Mouse (Mus musculus): ENCODE results near the gene Castor2.

Gene Castor2

DNA sequence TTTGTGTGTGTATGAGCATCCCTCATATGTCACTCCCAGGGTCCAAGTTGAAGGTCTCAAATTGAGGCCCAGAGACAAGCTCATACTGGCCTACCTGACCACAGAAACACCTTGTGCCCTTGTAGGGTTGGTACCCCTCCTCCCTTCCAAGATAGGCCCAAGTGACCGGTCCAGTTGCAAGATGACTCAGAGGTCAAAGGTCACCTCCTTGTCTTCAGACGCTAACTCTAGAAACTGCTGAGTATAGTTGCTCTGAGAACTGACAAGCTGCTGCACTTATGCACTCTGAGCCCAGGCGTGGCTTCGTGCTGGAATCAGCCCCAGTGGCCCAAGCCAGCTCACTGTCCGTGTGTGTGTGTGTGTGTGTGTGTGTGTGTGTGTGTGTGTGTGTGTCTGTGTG, 2.4 kb downstream of the Castor2 start:
- intact Hi-C loops (cut with DNase I), result no loop called here

DNA sequence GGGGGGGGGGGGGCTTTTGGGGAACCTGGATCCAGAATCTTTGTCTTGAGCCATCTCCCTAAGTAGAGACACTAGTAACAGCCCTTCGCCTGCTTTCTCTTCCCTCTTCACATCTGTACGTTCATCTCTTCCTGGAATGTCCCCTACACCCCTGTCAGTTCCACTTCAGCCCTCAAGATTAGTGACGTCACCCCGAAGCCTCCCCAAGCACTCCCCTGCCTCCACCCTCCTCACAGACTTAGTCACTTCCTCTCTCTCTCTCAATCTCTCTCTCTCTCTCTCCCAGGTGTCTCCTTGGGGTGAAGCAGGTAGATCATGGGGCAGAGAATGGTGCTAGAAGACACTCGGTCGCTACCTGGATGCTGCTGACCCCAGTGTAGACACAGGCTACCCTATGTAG, 3.2 kb downstream of the Castor2 start:
- intact Hi-C loops (cut with DNase I), result no loop called here

DNA sequence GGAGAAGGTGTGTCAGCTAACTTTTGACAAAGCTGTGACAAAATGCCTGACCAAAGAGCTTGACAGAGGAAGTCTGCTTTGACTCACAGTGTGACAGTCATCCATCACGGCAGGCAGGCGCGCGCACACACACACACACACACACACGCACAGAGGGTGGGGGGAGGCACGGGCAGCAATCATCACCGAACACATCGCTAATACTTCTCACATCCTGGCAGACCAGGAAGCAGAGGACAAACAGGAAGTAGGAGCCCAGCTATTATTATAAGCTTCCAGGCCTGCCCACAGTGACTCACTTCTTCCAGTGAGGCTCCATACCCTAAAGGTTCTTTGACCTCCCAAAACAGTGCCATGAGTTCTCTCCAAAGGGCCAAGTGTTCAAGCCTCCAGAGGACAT, 6.3 kb downstream of the Castor2 start:
- intact Hi-C loops (cut with DNase I), result no loop called here

DNA sequence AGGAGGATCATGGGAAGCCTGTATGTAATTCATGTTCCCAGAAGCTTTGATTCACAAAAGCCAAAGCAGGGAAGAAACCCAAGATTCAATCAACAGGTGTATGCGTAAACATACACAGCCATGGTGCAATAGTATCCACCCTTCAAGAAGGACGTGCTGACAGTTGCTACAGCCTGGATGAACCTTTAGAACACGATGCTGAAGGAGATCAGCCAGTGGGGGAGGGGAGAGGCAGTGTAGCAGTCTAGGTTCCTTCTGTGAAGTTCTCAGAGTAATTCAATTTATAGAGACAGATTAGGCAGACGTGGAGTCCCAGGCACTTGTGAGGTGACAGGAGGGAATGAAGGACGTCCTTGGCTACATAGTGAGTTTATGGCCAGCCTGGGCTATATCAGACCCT, 15.5 kb downstream of the Castor2 start:
- intact Hi-C loops (cut with DNase I), result no loop called here

DNA sequence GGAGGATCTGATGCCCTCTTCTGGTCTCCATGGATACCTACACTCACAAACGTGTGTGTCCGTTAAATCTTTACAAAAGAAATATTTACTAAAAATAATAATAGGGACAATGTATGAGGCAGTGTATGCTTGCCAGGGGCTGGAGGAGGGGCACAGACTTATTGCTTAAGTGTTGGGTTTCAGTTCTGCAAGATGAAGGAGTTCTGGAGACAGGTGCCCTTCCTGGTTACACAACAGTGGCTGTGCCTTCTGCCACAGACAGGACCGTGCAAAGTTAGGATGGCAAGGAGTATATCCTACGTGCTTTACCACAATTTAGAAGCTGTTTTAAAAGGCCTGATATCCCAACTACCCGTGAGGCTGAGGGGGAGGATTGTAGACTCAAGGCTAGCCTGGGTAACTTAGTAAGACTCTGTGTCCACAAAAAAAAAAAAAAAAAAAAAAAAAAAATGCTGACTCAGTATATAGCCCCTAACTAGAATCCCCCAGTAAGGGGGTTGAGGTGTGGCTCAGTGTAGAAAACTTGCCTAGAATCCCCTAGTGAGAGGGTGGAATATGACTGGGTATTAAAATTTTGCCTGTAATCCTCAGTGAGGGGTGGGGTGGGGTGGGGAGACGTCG, 16.2 kb downstream of the Castor2 start:
- intact Hi-C loops (cut with DNase I), result no loop called here

DNA sequence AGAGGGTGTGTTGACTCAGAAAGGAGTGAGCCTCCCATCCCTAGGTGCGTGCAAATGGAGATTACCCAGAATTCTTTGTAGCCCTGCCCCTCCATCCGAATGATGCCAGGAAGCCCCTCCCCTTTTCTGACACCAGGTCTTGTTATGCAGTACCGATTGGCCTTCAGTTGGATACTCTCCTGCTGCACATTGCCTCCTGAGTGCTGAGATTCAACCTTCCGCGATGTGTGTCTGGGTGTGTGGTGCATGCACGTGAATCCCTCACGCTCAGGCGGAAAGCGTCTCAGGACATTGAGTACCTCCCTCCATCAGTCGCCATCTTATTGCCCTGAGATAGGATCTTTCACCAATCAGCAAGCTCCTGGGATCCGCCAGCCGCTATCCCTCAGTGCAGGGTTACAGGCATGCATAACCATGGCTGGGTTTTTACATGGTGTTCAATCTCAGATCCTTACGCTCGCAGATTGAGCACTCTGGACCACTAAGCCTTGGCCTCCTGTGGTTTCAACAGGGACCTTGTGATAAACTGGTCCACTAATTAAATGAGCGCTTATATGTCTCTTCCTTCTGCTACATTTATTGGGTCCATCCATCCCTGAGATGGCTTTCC, 19.4 kb downstream of the Castor2 start:
- intact Hi-C loops (cut with DNase I), result no loop called here

DNA sequence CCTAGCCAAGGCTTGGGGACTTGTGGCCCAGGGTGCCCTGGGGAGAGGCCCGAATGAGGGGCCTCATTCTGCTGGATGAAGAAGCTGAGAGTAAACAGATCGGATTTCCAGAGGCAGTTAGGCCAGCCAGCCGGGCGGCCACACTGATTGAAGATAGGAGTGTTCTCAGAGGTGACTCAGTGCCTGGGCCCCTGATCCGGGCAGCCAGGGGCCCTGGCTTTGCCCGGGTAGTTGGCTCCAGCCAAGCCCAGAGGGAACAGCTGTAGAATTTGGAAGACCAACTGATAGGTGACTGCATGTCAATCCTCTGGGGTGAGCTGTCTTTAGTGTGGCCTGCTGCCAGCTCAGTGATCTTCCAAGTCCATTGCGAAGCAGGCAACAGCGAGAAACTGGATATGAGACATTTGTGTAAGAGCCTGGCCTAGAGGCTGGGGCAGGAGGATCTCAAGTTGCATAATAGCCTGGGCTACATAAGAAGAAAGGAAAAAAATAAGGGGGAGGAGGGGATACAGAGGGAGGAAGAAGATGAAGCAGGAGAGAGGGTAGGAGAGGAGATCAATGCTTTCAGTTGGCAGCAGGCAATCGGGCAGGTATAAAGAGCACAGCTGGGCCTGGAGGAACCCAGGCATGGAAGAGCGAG, 20.1 kb downstream of the Castor2 start:
- intact Hi-C loops (cut with DNase I), result no loop called here

DNA sequence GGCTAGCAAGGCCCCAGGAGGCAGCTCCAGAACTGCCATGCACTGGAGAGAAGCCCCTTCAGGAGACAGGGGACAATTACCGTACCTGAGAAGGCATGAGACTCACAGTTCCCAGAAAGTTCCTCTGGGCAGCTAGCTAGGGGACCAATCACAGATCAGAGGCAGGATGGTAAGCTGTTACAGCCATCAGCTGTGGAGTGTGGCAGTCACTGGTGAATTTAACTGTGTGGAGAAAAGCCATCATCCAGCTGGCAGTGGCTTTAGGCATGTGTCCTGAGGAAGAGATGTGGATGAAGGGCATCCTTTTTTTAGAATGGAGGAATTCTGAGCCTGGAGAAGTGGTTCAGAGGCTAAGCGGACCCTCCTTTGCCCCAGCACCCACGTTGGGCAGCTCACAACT, 20.6 kb downstream of the Castor2 start:
- intact Hi-C loops (cut with DNase I), result no loop called here

DNA sequence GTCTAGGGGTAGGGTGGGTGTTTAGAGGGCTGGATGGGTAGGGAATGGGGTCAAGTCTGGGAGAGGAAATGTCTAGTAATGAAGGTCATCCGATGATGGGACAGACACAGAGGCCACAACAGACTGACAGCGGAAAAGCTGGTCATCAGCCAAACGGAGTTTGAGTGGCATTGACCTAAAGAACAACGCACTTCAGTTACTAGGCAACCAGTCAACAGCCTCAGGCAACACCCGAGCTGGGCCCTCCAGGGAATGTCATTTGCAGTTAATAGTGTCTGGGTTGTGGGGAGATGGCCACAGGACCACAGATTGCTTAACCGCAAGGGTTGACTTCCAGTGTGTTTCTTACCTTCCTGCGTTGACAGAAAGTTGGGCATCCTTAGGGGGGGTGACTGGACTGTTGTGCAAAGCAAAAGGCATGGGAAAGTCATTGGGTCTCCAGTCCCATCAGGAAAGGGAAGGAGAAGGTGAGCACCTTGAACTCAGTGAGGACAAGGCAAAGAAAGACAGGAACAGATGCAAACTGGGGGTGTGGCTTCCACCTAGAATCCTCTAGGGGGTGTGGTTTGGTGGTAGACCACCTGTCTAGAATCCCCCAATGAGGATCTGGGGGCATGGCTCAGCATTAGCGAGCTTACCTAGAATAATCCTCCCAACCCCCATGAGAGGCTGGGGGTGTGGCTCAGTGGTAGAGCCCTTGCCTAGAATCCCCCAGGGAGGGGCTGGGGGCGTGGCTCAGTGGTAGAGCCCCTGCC, 21.8 kb downstream of the Castor2 start:
- intact Hi-C loops (cut with DNase I), result no loop called here

DNA sequence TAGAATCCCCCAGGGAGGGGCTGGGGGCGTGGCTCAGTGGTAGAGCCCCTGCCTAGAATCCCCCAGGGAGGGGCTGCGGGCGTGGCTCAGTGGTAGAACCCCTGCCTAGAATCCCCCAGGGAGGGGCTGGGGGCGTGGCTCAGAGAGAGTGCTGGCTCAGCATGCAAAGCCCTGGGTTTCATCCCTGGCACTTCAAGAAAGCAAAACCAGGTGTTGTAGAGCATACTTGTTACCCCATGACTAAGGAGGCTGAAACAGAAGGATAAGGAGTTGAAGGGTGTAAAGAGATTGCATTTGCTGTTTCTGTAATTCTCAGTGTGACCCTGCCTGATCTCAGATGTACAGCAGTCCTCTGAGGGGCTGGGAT, 22.4 kb downstream of the Castor2 start:
- intact Hi-C loops (cut with DNase I), result no loop called here

DNA sequence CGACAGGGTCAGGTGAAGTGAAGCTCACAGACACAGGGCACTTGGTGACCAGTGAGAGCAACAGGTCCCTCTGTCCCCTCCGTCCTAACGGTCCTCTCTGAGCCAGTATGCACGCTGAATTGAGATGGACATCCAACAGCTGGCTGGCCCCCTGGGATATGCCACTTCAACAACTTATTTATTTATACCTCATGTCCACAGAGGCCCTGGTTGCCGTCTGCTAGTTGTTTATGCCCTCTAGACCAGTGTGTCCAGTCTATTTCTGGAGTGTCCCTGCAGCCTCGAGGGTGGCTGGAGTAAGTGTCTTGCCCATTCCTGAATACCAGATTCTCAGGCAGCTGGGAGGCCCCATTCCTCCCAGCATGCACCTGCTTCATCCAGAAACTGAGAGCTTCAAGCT, 24.3 kb downstream of the Castor2 start:
- intact Hi-C loops (cut with DNase I), result no loop called here

DNA sequence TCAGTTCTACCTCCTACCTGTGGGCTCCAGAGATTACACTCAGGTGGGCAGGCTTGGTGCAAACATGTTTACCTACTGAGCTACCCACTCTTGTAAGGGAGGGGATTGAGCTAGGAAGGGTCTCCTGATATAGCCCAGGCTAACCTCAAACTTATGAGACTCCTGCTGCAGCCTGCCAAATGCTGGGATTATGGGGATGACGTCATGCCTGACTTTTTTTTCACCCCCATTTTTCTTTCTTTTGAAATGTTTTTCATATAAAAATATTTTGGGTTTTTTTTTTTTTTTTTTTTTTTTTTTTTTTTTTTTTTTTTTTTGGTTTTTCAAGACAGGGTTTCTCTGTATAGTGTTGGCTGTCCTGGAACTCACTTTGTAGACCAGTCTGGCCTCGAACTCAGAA, 26.7 kb downstream of the Castor2 start:
- intact Hi-C loops (cut with DNase I), result no loop called here

DNA sequence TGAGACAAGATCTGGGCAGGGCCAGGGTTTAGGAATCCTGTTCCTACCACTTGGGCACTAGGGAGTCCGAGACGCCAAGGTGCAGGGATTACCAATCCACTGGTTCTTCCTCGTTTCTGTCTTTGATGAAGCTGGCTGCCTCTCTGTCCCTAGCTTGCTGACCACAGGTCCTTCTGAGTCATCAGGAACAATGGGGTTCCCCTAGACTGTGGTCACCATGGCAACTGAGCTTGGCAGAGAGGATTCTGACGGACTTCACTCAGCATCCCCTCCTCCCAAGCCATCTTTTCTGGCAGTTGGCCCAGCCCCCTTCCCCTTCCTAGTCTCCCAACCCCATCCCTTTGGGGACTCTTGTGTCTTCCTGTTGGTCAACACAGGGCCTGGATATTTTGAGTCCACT, 32.1 kb downstream of the Castor2 start:
- intact Hi-C loops (cut with DNase I), result no loop called here

DNA sequence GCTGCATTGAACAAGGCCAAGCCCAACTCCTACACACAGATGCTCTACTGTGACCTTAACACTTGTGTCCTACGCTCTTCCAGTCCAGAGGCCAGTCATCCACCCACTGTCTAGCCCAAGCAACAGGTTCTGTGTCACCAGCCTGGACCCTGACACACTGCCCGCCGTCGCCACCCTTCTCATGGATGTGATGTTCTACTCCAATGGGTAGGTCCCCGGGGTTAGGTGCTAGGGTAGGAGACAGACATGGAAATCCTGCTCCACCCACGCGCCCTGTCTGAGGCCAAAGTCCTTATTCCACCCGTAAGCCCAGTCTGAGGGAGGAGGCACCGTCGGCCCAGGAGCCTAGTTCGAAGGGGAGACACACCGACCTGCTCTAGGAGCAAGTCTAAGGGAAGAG, 36.5 kb downstream of the Castor2 start:
- intact Hi-C loops (cut with DNase I), result no loop called here

DNA sequence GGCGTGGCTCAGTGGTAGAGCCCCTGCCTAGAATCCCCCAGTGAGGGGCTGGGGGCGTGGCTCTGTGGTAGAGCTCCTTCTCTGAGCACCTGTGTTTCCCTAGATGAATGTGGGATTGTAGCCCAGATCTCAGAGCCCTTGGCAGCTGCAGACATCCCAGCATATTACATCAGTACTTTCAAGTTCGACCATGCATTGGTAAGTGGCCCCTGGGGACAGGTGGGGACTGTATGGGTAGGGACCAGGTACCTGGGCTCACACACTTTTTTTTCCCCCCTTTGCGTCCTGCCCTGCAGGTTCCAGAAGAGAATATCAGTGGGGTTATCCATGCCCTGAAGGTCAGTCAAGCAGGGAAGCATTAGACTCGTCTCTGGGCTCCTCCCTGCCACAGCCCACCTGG, 38.4 kb downstream of the Castor2 start:
- intact Hi-C loops (cut with DNase I), result no loop called here

DNA sequence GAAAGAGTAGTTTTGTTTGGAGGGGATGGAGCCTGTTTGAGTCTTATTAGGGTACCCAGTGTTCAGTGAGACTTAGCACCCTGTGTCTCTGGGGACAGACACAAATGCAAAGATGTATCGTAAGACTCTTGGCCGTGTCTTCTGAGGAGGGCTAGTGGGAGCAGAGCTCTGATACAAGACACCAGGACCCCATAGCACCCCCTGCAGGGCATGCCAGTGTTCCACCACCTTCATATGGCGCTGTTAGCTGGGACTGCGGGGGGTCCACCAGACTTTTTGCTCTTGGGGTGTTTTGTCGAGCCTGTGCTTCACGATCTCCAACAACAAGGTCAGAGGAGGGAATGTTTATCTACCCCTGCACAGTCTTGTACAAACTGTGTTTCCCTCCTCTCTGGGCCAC, 39.9 kb downstream of the Castor2 start:
- intact Hi-C loops (cut with DNase I), result no loop called here

DNA sequence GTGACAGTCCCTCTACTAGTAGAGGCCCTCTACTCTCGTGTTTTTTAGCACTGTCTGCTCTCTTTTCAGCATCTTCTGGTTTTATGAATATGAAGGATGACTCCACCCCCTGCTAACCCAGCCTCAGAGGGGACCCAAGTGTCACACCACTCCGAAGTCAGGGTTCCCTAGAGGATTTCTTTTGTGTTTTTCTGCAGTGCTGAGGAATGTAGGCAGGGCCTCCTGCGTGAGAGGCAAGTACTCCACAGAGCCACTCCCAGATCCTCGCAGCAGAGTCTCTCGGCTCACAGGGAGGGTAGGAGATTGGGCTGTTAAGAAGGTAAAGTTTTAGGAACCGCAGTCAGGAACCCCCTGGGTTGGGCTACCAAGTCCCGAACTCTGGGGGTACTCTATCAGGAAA, 41.7 kb downstream of the Castor2 start:
- intact Hi-C loops (cut with DNase I), result no loop called here

DNA sequence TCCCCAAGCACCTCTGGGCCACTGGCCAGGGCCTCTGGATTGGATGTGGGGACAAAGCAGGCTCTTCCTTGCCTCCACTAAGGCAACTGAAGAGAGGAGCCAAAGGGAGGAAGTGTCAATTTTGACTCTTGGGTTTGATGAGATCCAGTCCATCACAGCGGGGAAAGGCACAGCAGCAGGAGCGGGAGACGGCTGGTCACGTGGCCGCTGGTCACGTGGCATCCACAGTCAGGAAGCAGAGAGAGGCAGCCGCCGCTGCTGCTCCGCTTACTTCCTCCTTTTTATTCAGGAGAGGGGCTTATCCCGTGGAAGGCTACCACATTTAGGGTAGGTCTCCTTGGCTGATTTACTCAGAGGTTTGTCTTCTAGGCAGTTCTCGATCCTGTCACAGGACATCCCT, 42.9 kb downstream of the Castor2 start:
- intact Hi-C loops (cut with DNase I), result no loop called here

DNA sequence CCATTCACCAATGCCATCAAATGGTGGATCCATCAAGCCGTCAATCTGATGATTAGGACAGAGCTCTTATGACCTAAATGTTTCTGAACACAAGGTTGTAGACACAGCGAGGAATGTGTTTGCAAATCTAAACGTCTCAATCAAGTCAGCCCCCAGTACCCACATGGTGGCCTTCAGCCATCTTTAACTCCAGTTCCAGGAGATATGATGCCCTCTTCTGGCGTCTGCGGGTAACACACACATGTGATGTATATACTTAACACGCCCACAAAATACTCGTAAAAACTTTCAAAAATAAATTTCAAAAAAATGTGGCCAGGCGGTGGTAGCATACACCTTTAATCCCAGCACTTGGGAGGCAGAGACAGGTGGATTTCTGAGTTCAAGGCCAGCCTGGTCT, 45.5 kb downstream of the Castor2 start:
- intact Hi-C loops (cut with DNase I), result no loop called here

DNA sequence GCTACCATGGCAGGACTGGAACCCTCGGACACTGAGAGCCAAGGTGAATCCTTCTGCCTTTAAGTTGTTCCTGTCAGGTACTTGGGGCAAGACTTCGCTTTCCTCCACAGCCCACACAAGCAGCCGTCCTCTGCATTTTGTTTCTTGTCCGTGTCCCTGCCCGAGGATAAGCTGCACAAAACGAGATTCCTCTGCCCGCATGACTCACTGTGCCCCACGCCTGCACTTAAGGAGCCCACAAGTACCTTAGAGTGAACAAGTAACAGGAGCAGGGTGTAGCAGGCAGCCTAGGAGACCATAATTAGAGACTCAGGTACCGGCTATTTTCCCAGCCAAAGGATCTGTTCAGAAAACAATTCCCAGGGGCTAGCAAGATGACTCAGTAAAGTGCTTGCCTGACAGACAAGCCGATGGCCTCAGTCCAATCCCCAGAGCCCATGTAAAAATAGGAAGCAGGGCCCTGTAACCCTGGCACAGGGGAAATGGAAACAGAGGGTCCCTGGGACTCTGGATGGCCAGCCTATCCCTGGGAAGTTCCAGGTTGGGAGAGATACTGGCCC, 47.8 kb downstream of the Castor2 start:
- intact Hi-C loops (cut with DNase I), result no loop called here

DNA sequence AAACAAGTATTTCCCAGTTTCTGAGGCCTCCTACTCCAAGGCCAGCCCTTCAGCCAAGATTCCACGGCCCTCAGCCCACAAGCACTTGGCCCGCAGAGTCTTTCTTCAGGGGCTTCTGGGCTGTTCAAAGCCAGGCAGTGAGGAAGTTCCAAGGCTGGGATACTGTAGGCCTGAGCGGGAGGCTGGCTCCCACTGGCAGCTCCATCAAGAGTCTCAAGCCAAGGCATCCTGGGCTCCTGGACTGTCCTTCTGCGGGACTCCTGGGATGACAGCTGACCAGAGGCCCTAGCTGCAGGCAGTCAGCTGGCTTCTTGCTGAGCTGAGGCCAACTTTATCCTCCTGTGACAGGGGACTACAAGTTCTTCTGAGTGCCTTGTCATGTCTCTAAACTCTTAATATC, 48.6 kb downstream of the Castor2 start:
- intact Hi-C loops (cut with DNase I), result no loop called here

DNA sequence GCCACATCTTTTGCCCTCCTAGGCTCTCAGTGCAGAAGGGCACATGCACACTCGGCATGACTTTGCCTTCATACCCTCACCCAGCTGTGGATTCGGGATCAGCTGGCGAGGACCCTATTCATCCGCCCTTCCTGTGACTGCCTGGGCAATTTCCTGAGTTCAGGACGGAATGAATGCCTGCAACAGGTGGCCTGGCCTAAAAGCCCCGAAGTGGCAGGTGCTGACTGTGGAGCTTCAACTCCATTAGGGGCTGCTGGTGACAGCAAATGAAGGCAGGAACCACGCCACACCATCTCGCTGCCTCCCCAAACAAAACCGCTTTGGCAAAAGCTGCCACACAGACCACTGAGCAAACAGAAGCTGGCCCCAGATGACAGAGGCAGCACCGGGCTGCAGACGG, 52.4 kb downstream of the Castor2 start:
- intact Hi-C loops (cut with DNase I), result no loop called here

Measured in adrenal gland (tissue).